Mouse (Mus musculus): Measurements from ENCODE around the gene Plekho1. TPM values are rescaled to one million over a fixed set of nuclear protein-coding genes. Genes with fewer than 3 reads are reported as not detected.
A peak's percentile ranks its signal among the peaks of the same experiment; 100 is the strongest.

The Plekho1 gene
- polyA plus RNA-seq, 1 experiment from 2014 or later = 59.2 TPM

- ATAC-seq (ENCODE audit: extremely low read depth, insufficient number of reproducible peaks, low FRiP score, low TSS enrichment) = no peak
- H3K27me3 ChIP-seq (replicated peaks) = no peaks in the 10 kb centered on the region
- H3K27ac ChIP-seq (replicated peaks) = no peak overlapping the region
These were observed 12.7 kb upstream of the Plekho1 start for GRCm38 (mm10) chr3:96008463-96008862.

GRCm38 (mm10) chr3:96001560-96001959 lies 5.8 kb upstream of the Plekho1 start:
- peak overlapping the region; percentile 45; the same call in 1 of the 2 replicates for H3K27ac ChIP-seq (replicated peaks)
- no peak overlapping the region for H3K4me2 ChIP-seq
- H3K9me3 ChIP-seq = no peaks in the 10 kb centered on the region
- H3K4me3 ChIP-seq = no peak overlapping the region
- H3K9ac ChIP-seq = no peak overlapping the region
- H3K36me3 ChIP-seq = no peaks in the 10 kb centered on the region
- H3K4me1 ChIP-seq = peaks cover 49% of the 10 kb centered on the region
- H3K27me3 ChIP-seq (replicated peaks) = no peaks in the 10 kb centered on the region
- no peak for ATAC-seq (ENCODE audit: extremely low read depth, insufficient number of reproducible peaks, low FRiP score, low TSS enrichment)
- WGBS = 91% methylated on average over 1 of the region's 1 CpGs

More at GRCm38 (mm10) chr3:96008463-96008862, 12.7 kb upstream of the Plekho1 start:
- Histone ChIP-seq H3K4me1 (peaks cover 12% of the 10 kb centered on the region), H3K9me3 (no peaks in the 10 kb centered on the region), H3K36me3 (peaks cover 14% of the 10 kb centered on the region; the same call in 1 of the 2 replicates), H3K4me3 (no peak overlapping the region), H3K4me2 (no peak overlapping the region), H3K9ac (no peak overlapping the region)
- 65% methylated on average over 6 of the region's 6 CpGs for WGBS

GRCm38 (mm10) chr3:96000921-96001501 lies 5.2 kb upstream of the Plekho1 start:
- Histone ChIP-seq H3K36me3 (no peaks in the 10 kb centered on the region), H3K9ac (no peak overlapping the region), H3K4me2 (no peak overlapping the region), H3K27ac (replicated peaks) (peak overlapping the region; percentile 73), H3K4me1 (peaks cover 52% of the 10 kb centered on the region), H3K4me3 (no peak overlapping the region), H3K27me3 (replicated peaks) (no peaks in the 10 kb centered on the region), H3K9me3 (no peaks in the 10 kb centered on the region)
- WGBS = 54% methylated on average over 9 of the region's 9 CpGs
- ATAC-seq (ENCODE audit: extremely low read depth, insufficient number of reproducible peaks, low FRiP score, low TSS enrichment) = no peak

GRCm38 (mm10) chr3:96000080-96000632 lies 4.4 kb upstream of the Plekho1 start:
- WGBS = 63% methylated on average over 14 of the region's 14 CpGs
- peak overlapping the region; percentile 52 for H3K9ac ChIP-seq
- ATAC-seq (ENCODE audit: extremely low read depth, insufficient number of reproducible peaks, low FRiP score, low TSS enrichment) = no peak
- peak overlapping the region; percentile 73 for H3K27ac ChIP-seq (replicated peaks)
- H3K36me3 ChIP-seq = no peaks in the 10 kb centered on the region
- no peak overlapping the region for H3K4me3 ChIP-seq
- H3K9me3 ChIP-seq = no peaks in the 10 kb centered on the region
- H3K4me1 ChIP-seq = peaks cover 52% of the 10 kb centered on the region
- H3K27me3 ChIP-seq (replicated peaks) = no peaks in the 10 kb centered on the region
- no peak overlapping the region for H3K4me2 ChIP-seq

- Histone ChIP-seq H3K9me3 (no peaks in the 10 kb centered on the region), H3K36me3 (no peaks in the 10 kb centered on the region), H3K4me3 (no peak overlapping the region), H3K4me1 (peaks cover 52% of the 10 kb centered on the region), H3K4me2 (no peak overlapping the region), H3K27ac (replicated peaks) (peak overlapping the region; percentile 73), H3K9ac (peak overlapping the region; percentile 52), H3K27me3 (replicated peaks) (no peaks in the 10 kb centered on the region)
- ATAC-seq (ENCODE audit: extremely low read depth, insufficient number of reproducible peaks, low FRiP score, low TSS enrichment) = no peak
- WGBS = 72% methylated on average over 12 of the region's 12 CpGs
These were observed 3.7 kb upstream of the Plekho1 start for GRCm38 (mm10) chr3:95999308-96000079.

GRCm38 (mm10) chr3:95997203-95997721 lies 1.5 kb upstream of the Plekho1 start:
- 19% methylated on average over 9 of the region's 9 CpGs for WGBS
- H3K9me3 ChIP-seq = no peaks in the 10 kb centered on the region
- H3K4me1 ChIP-seq = peaks cover 74% of the 10 kb centered on the region
- H3K36me3 ChIP-seq = peaks cover 7% of the 10 kb centered on the region
- H3K27ac ChIP-seq (replicated peaks) = peak overlapping the region; percentile 99
- peak overlapping the region; percentile 97 for H3K9ac ChIP-seq
- no peak for ATAC-seq (ENCODE audit: extremely low read depth, insufficient number of reproducible peaks, low FRiP score, low TSS enrichment)
- no peaks in the 10 kb centered on the region for H3K27me3 ChIP-seq (replicated peaks)
- H3K4me3 ChIP-seq = peak overlapping the region; percentile 72
- peak overlapping the region; percentile 87 for H3K4me2 ChIP-seq

GRCm38 (mm10) chr3:95996451-95997073 lies 761 bp upstream of the Plekho1 start:
- H3K27ac ChIP-seq (replicated peaks) = peak overlapping the region; percentile 99
- H3K9me3 ChIP-seq = no peaks in the 10 kb centered on the region
- H3K4me2 ChIP-seq = peak overlapping the region; percentile 87
- H3K36me3 ChIP-seq = peaks cover 14% of the 10 kb centered on the region
- no peaks in the 10 kb centered on the region for H3K27me3 ChIP-seq (replicated peaks)
- peak overlapping the region; percentile 72 for H3K4me3 ChIP-seq
- WGBS = 6% methylated on average over 6 of the region's 6 CpGs
- ATAC-seq (ENCODE audit: extremely low read depth, insufficient number of reproducible peaks, low FRiP score, low TSS enrichment) = no peak
- H3K4me1 ChIP-seq = peaks cover 77% of the 10 kb centered on the region
- H3K9ac ChIP-seq = peak overlapping the region; percentile 97

GRCm38 (mm10) chr3:95994975-95995801 lies 613 bp downstream of the Plekho1 start:
- Histone ChIP-seq H3K4me2 (peak overlapping the region; percentile 87), H3K4me3 (peak overlapping the region; percentile 72), H3K4me1 (peaks cover 77% of the 10 kb centered on the region), H3K27me3 (replicated peaks) (no peaks in the 10 kb centered on the region), H3K27ac (replicated peaks) (peak overlapping the region; percentile 99), H3K36me3 (peaks cover 28% of the 10 kb centered on the region), H3K9ac (peak overlapping the region; percentile 97), H3K9me3 (no peaks in the 10 kb centered on the region)
- no peak; the same call in 1 of the 2 replicates for ATAC-seq (ENCODE audit: extremely low read depth, insufficient number of reproducible peaks, low FRiP score, low TSS enrichment)
- under 1% methylated on average over 49 of the region's 51 CpGs for WGBS

- no peaks in the 10 kb centered on the region for H3K9me3 ChIP-seq
- no peak for ATAC-seq (ENCODE audit: extremely low read depth, insufficient number of reproducible peaks, low FRiP score, low TSS enrichment)
- H3K27ac ChIP-seq (replicated peaks) = peak overlapping the region; percentile 99
- peak overlapping the region; percentile 97 for H3K9ac ChIP-seq
- H3K4me1 ChIP-seq = peaks cover 77% of the 10 kb centered on the region
- 6% methylated on average over 6 of the region's 6 CpGs for WGBS
- no peaks in the 10 kb centered on the region for H3K27me3 ChIP-seq (replicated peaks)
- H3K4me2 ChIP-seq = peak overlapping the region; percentile 87
- peak overlapping the region; percentile 72 for H3K4me3 ChIP-seq
- H3K36me3 ChIP-seq = peaks cover 35% of the 10 kb centered on the region
These were observed 1.4 kb downstream of the Plekho1 start for GRCm38 (mm10) chr3:95994381-95994846.

GRCm38 (mm10) chr3:95993881-95994280 lies 1.9 kb downstream of the Plekho1 start:
- ATAC-seq (ENCODE audit: extremely low read depth, insufficient number of reproducible peaks, low FRiP score, low TSS enrichment) = no peak
- no peaks in the 10 kb centered on the region for H3K9me3 ChIP-seq
- H3K4me1 ChIP-seq = peaks cover 79% of the 10 kb centered on the region
- peak overlapping the region; percentile 97 for H3K9ac ChIP-seq
- peaks cover 41% of the 10 kb centered on the region for H3K36me3 ChIP-seq
- 9% methylated on average over 4 of the region's 4 CpGs for WGBS
- H3K4me3 ChIP-seq = peak overlapping the region; percentile 72
- H3K4me2 ChIP-seq = peak overlapping the region; percentile 87
- no peaks in the 10 kb centered on the region for H3K27me3 ChIP-seq (replicated peaks)
- peak overlapping the region; percentile 99 for H3K27ac ChIP-seq (replicated peaks)

All from heart, embryonic 13.5 days (tissue).